In the genomic region with DNA sequence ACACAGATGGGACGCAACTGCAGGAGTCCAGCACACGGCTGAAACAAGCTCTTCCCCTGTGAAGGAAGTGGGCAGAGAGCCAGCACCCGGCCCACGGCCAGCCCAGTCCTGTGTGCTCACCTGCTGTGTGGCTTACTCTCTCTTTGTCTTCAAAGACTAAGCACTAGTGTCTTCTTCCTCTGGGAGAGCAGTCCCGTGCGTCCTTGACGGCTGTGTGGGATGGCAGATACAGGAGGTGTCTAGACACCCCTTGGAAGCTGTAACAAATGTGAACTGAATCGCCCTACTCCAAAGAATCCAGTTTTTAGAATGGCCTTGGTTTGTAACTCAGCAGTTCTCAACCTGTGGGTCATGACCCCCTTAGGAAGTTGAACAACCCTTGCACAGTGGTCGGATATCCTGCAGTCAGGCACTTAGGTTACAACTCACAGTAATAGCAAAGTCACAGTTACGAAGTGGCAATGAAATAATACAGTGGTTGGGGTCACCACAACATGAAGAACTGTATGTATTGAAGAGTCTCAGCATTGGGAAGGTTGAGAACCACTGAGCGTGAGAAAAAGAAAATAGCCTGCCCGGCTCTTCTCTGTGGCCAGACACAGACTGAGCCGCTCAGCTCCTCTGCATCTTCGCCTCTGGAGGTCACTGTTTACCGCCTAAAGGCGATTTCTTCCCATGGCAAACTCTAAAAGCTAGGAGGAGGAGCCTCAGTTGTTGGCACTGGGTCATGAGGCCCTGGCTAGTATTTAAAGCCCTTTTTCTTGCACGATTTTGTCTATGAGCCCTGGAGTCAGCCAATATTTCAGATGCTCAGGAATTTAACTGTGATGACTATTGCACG, we compare ENCODE assay signal across 7 mouse cellular contexts. TPM values are rescaled to one million over a fixed set of nuclear protein-coding genes. Genes with fewer than 3 reads are reported as not detected.
DNase-seq lines count a peak whose midpoint lies in the region; ATAC-seq lines count a peak whose summit lies in the region.

No protein-coding gene starts in this region.

- intact Hi-C loops in left cerebral cortex, postnatal 10 days (cut with DNase I) = loop anchor here (5.0 to 10.0 kb wide), 2 partner anchors 206 to 293 kb away; no protein-coding TSS in a partner anchor

- peak; percentile 88 for DNase-seq in adrenal gland, adult 2 months
- DNase-seq in embryo, embryonic 10 days (ENCODE audit: low spot score) = peak; percentile 87
- peak; percentile 75 for DNase-seq in gastrocnemius, postnatal 10 days
- peak; percentile 81 to 87 for DNase-seq in left cerebral cortex, postnatal 10 days (ENCODE audit: extremely low spot score in 1 of 2, low spot score in 2 of 2)
- DNase-seq in right cerebral cortex, postnatal 36 days (ENCODE audit: low spot score in 2 of 2) = peak; percentile 50 to 59

- ATAC-seq in inflammation-experienced regulatory T-cells, adult 6 months = peak; percentile 50
- ATAC-seq in megakaryocyte progenitor cell, adult 5-6 weeks (replicated peaks; ENCODE audit: poor library complexity) = peak; percentile 99

RNA-seq across cellular contexts. Expression of a gene that starts 6.4 kb away (rescaled TPM):
- 100 to 1,000 TPM; 260 to 445 TPM for total RNA-seq in adrenal gland, adult 2 months (2021)
- 145 and 150 TPM in 2 replicates for polyA plus RNA-seq in adrenal gland, adult 2 months (2012; rRNA removed)
- 100 to 1,000 TPM; 297 to 355 TPM for total RNA-seq in gastrocnemius, postnatal 10 days (2021)
- 100 to 1,000 TPM; 104 to 136 (median 114) TPM for polyA plus RNA-seq in inflammation-experienced regulatory T-cells, adult 6 months (2017; shearing (Covaris generic))
- total RNA-seq in left cerebral cortex, postnatal 10 days (2021) = 100 to 1,000 TPM; 209 to 221 TPM
- 123 and 135 TPM in 2 replicates for total RNA-seq in megakaryocyte progenitor cell, adult 5-6 weeks (2015)
- total RNA-seq in megakaryocyte progenitor cell, adult 5-6 weeks (2017) = 223 and 254 TPM in 2 replicates

RNA-seq across cellular contexts. Expression of a gene that starts 15.8 kb away (rescaled TPM):
- 1 to 10 TPM; 1.1 to 1.8 TPM for total RNA-seq in adrenal gland, adult 2 months (2021)
- polyA plus RNA-seq in adrenal gland, adult 2 months (2012; rRNA removed) = 6.2 and 9.3 TPM in 2 replicates
- 1 to 10 TPM in 1 of 2 experiments, under 1 TPM in 1; 0.66 to 1.2 TPM for total RNA-seq in gastrocnemius, postnatal 10 days (2021)
- 1 to 10 TPM in 2 of 3 experiments, under 1 TPM in 1; 0.31 to 2.8 (median 1.6) TPM for polyA plus RNA-seq in inflammation-experienced regulatory T-cells, adult 6 months (2017; shearing (Covaris generic))
- 1 to 10 TPM; 3.3 to 4.1 TPM for total RNA-seq in left cerebral cortex, postnatal 10 days (2021)
- total RNA-seq in megakaryocyte progenitor cell, adult 5-6 weeks (2015) = 1.6 and 2.9 TPM in 2 replicates
- 1.3 and 2.9 TPM in 2 replicates for total RNA-seq in megakaryocyte progenitor cell, adult 5-6 weeks (2017)

RNA-seq across cellular contexts. Expression of a gene that starts 18.5 kb away (rescaled TPM):
- under 1 TPM; 0.55 to 0.69 TPM for total RNA-seq in adrenal gland, adult 2 months (2021)
- polyA plus RNA-seq in adrenal gland, adult 2 months (2012; rRNA removed) = 1.3 and 2.0 TPM in 2 replicates
- total RNA-seq in gastrocnemius, postnatal 10 days (2021) = under 1 TPM; 0.23 to 0.47 TPM
- under 1 TPM; 0.16 to 0.99 (median 0.44) TPM for polyA plus RNA-seq in inflammation-experienced regulatory T-cells, adult 6 months (2017; shearing (Covaris generic))
- total RNA-seq in left cerebral cortex, postnatal 10 days (2021) = 1 to 10 TPM in 1 of 2 experiments, under 1 TPM in 1; 0.81 to 1.4 TPM
- 0.57 and 1.5 TPM in 2 replicates for total RNA-seq in megakaryocyte progenitor cell, adult 5-6 weeks (2015)
- total RNA-seq in megakaryocyte progenitor cell, adult 5-6 weeks (2017) = 1.5 and 1.9 TPM in 2 replicates

RNA-seq across cellular contexts. Expression of a gene that starts 18.6 kb away (rescaled TPM):
- 10 to 100 TPM; 25.1 to 27.0 TPM for total RNA-seq in adrenal gland, adult 2 months (2021)
- 36.7 and 65.9 TPM in 2 replicates for polyA plus RNA-seq in adrenal gland, adult 2 months (2012; rRNA removed)
- total RNA-seq in gastrocnemius, postnatal 10 days (2021) = 10 to 100 TPM; 18.3 to 20.2 TPM
- polyA plus RNA-seq in inflammation-experienced regulatory T-cells, adult 6 months (2017; shearing (Covaris generic)) = 10 to 100 TPM; 10.3 to 16.2 (median 15.9) TPM
- total RNA-seq in left cerebral cortex, postnatal 10 days (2021) = 10 to 100 TPM in 1 of 2 experiments, 1 to 10 TPM in 1; 9.7 to 11.2 TPM
- 15.1 and 16.2 TPM in 2 replicates for total RNA-seq in megakaryocyte progenitor cell, adult 5-6 weeks (2015)
- total RNA-seq in megakaryocyte progenitor cell, adult 5-6 weeks (2017) = 10.4 and 14.4 TPM in 2 replicates

RNA-seq across cellular contexts. Expression of a gene that starts 18.8 kb away (rescaled TPM):
- total RNA-seq in adrenal gland, adult 2 months (2021) = 100 to 1,000 TPM; 401 to 452 TPM
- 752 and 925 TPM in 2 replicates for polyA plus RNA-seq in adrenal gland, adult 2 months (2012; rRNA removed)
- total RNA-seq in gastrocnemius, postnatal 10 days (2021) = 100 to 1,000 TPM; 220 to 231 TPM
- polyA plus RNA-seq in inflammation-experienced regulatory T-cells, adult 6 months (2017; shearing (Covaris generic)) = 100 to 1,000 TPM; 417 to 553 (median 508) TPM
- total RNA-seq in left cerebral cortex, postnatal 10 days (2021) = 100 to 1,000 TPM; 226 to 232 TPM
- total RNA-seq in megakaryocyte progenitor cell, adult 5-6 weeks (2015) = 264 and 361 TPM in 2 replicates
- total RNA-seq in megakaryocyte progenitor cell, adult 5-6 weeks (2017) = 79.8 and 88.4 TPM in 2 replicates

Comparison
In these comparisons a context has a peak if more than half of its experiments do, and no peak if none do; other contexts are left out.
1. Peak in every context shown above with its lines: DNase-seq and ATAC-seq.